Mouse (Mus musculus) kidney, embryonic 16.5 days (tissue): Measurements from ENCODE around the gene Rilpl1. TPM values are rescaled to one million over a fixed set of nuclear protein-coding genes. Genes with fewer than 3 reads are reported as not detected.

Experiments
- ATAC-seq: fragments of 200-750 bp; cut with Nextera tagmentation; 2 replicates; pipeline ENCODE4 v1.8.0; 2017; ENCODE audit warnings: moderate TSS enrichment; ENCODE audit not compliant: low FRiP score, low TSS enrichment
- H3K27ac ChIP-seq: fragments of 300-500 bp; sonication (generic); 2 replicates; pipeline ENCODE4 v1.5.1; 2014; ENCODE audit warnings: low read length
- H3K27me3 ChIP-seq: fragments of 300-500 bp; sonication (generic); 2 replicates; pipeline ENCODE4 v1.6.1; 2014; ENCODE audit warnings: low read length, control low read depth, mixed read lengths; ENCODE audit not compliant: insufficient read depth
- H3K36me3 ChIP-seq: fragments of 300-500 bp; sonication (generic); 2 replicates; pipeline ENCODE4 v1.6.1; 2014; ENCODE audit warnings: low read length, control low read depth, mixed read lengths; ENCODE audit not compliant: insufficient read depth
- H3K4me1 ChIP-seq: fragments of 300-500 bp; sonication (generic); 2 replicates; pipeline ENCODE4 v1.6.1; 2014; ENCODE audit warnings: low read length, control low read depth, mixed read lengths; ENCODE audit not compliant: insufficient read depth
- H3K4me2 ChIP-seq: fragments of 300-500 bp; sonication (generic); replicated peaks from 2 replicates; pipeline ENCODE4 v1.6.1; 2014; ENCODE audit warnings: low read depth, low read length
- H3K4me3 ChIP-seq: fragments of 300-500 bp; sonication (generic); 2 replicates; pipeline ENCODE4 v1.5.1; 2014; ENCODE audit warnings: mild to moderate bottlenecking, low read length
- H3K9ac ChIP-seq: fragments of 300-500 bp; sonication (generic); replicated peaks from 2 replicates; pipeline ENCODE4 v1.6.1; 2014; ENCODE audit warnings: low read length
- H3K9me3 ChIP-seq: fragments of 300-500 bp; sonication (generic); 2 replicates; pipeline ENCODE4 v1.6.1; 2016; ENCODE audit warnings: low read length, control low read depth
- WGBS: fragments of 180-500 bp; shearing (Covaris S2); extraction: QIAGEN DNeasy Blood & Tissue Kit; methylation state at CpG from one replicate; pipeline ENCODE4 v1.1.7; 2014; 5-methylcytosine and 5-hydroxymethylcytosine counted together
- polyA plus RNA-seq: library from polyadenylated mRNA; unstranded; fragments of >200 nt; fragmentation: Nextera tagmentation; extraction: Ambion mirVana; gene quantifications from 2 replicates; pipeline ENCODE4 v1.2.1, GENCODE M21; 2015

Gene Rilpl1
- polyA plus RNA-seq, 1 experiment from 2014 or later, result 21.7 TPM

- H3K27ac ChIP-seq, result peak overlapping the region; percentile 100
- H3K4me3 ChIP-seq, result peak overlapping the region; percentile 72
- H3K9me3 ChIP-seq, result no peaks in the 10 kb centered on the region
- H3K36me3 ChIP-seq, result 0 out of 2 replicates have a peak, but pooled peaks cover 2% of the 10 kb centered on the region
- H3K9ac ChIP-seq, result peak overlapping the region; percentile 91
- peaks cover 15% of the 10 kb centered on the region for H3K4me1 ChIP-seq
- ATAC-seq, result peak; percentile 67
- H3K27me3 ChIP-seq, result no peaks in the 10 kb centered on the region
- H3K4me2 ChIP-seq, result peak overlapping the region; percentile 77
- 8% methylated on average over 15 of the region's 15 CpGs for WGBS
These were observed 47.4 kb downstream of the Rilpl1 start for GRCm38 (mm10) chr5:124483655-124484396.

- WGBS, result under 1% methylated on average over 47 of the region's 48 CpGs
These were observed 48.1 kb downstream of the Rilpl1 start, which contains the start of gene Snrnp35 for GRCm38 (mm10) chr5:124482966-124483654. Gene Snrnp35, plus strand, starts transcription at chr5:124483134.

GRCm38 (mm10) chr5:124482436-124482965 lies 48.7 kb downstream of the Rilpl1 start:
- Histone ChIP-seq H3K4me3 (peak overlapping the region; percentile 72), H3K9me3 (no peaks in the 10 kb centered on the region), H3K4me2 (peak overlapping the region; percentile 77), H3K27ac (peak overlapping the region; percentile 100), H3K4me1 (peaks cover 21% of the 10 kb centered on the region), H3K36me3 (0 out of 2 replicates have a peak, but pooled peaks cover 2% of the 10 kb centered on the region), H3K9ac (peak overlapping the region; percentile 91), H3K27me3 (no peaks in the 10 kb centered on the region)
- ATAC-seq, result no peak
- 2% methylated on average over 13 of the region's 13 CpGs for WGBS

More at GRCm38 (mm10) chr5:124482966-124483654, 48.1 kb downstream of the Rilpl1 start, which contains the start of gene Snrnp35:
- Histone ChIP-seq H3K27me3 (no peaks in the 10 kb centered on the region), H3K4me3 (peak within 1 kb of the TSS; percentile 72), H3K27ac (peak within 1 kb of the TSS; percentile 100), H3K9me3 (no peaks in the 10 kb centered on the region), H3K4me1 (peaks cover 19% of the 10 kb centered on the region), H3K9ac (peak within 1 kb of the TSS; percentile 91), H3K36me3 (0 out of 2 replicates have a peak, but pooled peaks cover 2% of the 10 kb centered on the region), H3K4me2 (peak within 1 kb of the TSS; percentile 77)
- ATAC-seq, result peak; percentile 97

- Histone ChIP-seq H3K4me3 (no peak overlapping the region), H3K9ac (no peak overlapping the region; the same call in 1 of the 2 replicates), H3K27me3 (no peaks in the 10 kb centered on the region), H3K36me3 (no peaks in the 10 kb centered on the region), H3K9me3 (no peaks in the 10 kb centered on the region), H3K4me2 (no peak overlapping the region), H3K27ac (no peak overlapping the region), H3K4me1 (peaks cover 28% of the 10 kb centered on the region)
- 92% methylated on average over 4 of the region's 4 CpGs for WGBS
- no peak for ATAC-seq
These were observed 49.5 kb downstream of the Rilpl1 start for GRCm38 (mm10) chr5:124481714-124482113.

- no peak overlapping the region for H3K4me3 ChIP-seq
- no peak overlapping the region for H3K4me2 ChIP-seq
- no peaks in the 10 kb centered on the region for H3K36me3 ChIP-seq
- H3K4me1 ChIP-seq, result peaks cover 36% of the 10 kb centered on the region
- no peak overlapping the region for H3K9ac ChIP-seq
- WGBS, result 58% methylated on average over 4 of the region's 4 CpGs
- no peak overlapping the region for H3K27ac ChIP-seq
- H3K9me3 ChIP-seq, result no peaks in the 10 kb centered on the region
- no peak for ATAC-seq
- H3K27me3 ChIP-seq, result no peaks in the 10 kb centered on the region
These were observed 51.1 kb downstream of the Rilpl1 start for GRCm38 (mm10) chr5:124480119-124480518.

GRCm38 (mm10) chr5:124478873-124479204 lies 52.4 kb downstream of the Rilpl1 start:
- no peak for ATAC-seq
- Histone ChIP-seq H3K4me2 (peak overlapping the region; percentile 86), H3K4me1 (peaks cover 28% of the 10 kb centered on the region), H3K4me3 (no peak overlapping the region; the same call in 1 of the 2 replicates), H3K27ac (peak overlapping the region; percentile 81), H3K9ac (0 out of 2 replicates have a peak overlapping the region, but pooled peaks have one; percentile 41), H3K9me3 (no peaks in the 10 kb centered on the region), H3K27me3 (no peaks in the 10 kb centered on the region), H3K36me3 (no peaks in the 10 kb centered on the region)
- WGBS, result 71% methylated on average over 1 of the region's 1 CpGs

- no peak overlapping the region for H3K27ac ChIP-seq
- peaks cover 30% of the 10 kb centered on the region for H3K36me3 ChIP-seq
- H3K9me3 ChIP-seq, result no peaks in the 10 kb centered on the region
- ATAC-seq, result no peak
- WGBS, result 70% methylated on average over 6 of the region's 6 CpGs
- H3K4me2 ChIP-seq, result no peak overlapping the region
- no peak overlapping the region for H3K9ac ChIP-seq
- no peak overlapping the region for H3K4me3 ChIP-seq
- peaks cover 4% of the 10 kb centered on the region for H3K4me1 ChIP-seq
- H3K27me3 ChIP-seq, result no peaks in the 10 kb centered on the region
These were observed 60.5 kb downstream of the Rilpl1 start for GRCm38 (mm10) chr5:124470591-124471171.

GRCm38 (mm10) chr5:124469486-124469885 lies 61.7 kb downstream of the Rilpl1 start:
- Histone ChIP-seq H3K4me2 (no peak overlapping the region), H3K9ac (no peak overlapping the region), H3K36me3 (peaks cover 30% of the 10 kb centered on the region), H3K9me3 (no peaks in the 10 kb centered on the region), H3K27me3 (no peaks in the 10 kb centered on the region), H3K27ac (no peak overlapping the region), H3K4me3 (no peak overlapping the region), H3K4me1 (no peaks in the 10 kb centered on the region)
- ATAC-seq, result no peak
- WGBS, result 96% methylated on average over 6 of the region's 6 CpGs

GRCm38 (mm10) chr5:124468365-124468764 lies 62.8 kb downstream of the Rilpl1 start:
- 91% methylated on average over 7 of the region's 7 CpGs for WGBS
- Histone ChIP-seq H3K4me1 (no peaks in the 10 kb centered on the region), H3K9me3 (no peaks in the 10 kb centered on the region), H3K9ac (no peak overlapping the region), H3K27me3 (no peaks in the 10 kb centered on the region), H3K27ac (no peak overlapping the region), H3K36me3 (peaks cover 34% of the 10 kb centered on the region), H3K4me2 (no peak overlapping the region), H3K4me3 (no peak overlapping the region)
- no peak for ATAC-seq
